Mouse (Mus musculus) hindbrain, embryonic 11.5 days (tissue): ENCODE measurements at regions not wholly inside any gene's neighbourhood (a gene's known extent, or its start where the extent isn't known, plus 50 kb on each side); places are given as distances from the start of the nearest gene placed in this dataset.

ENCODE experiments used
- ATAC-seq: fragments of 200-750 bp; cut with Nextera tagmentation; 2 replicates; pipeline ENCODE4 v1.8.0; 2017; ENCODE audit warnings: mild to moderate bottlenecking, moderate TSS enrichment, moderate library complexity; ENCODE audit not compliant: low FRiP score
- DNase-seq: peaks from one replicate; pipeline ENCODE4 v3.0.0-alpha.2; 2015; ENCODE audit warnings: low spot score
- H3K27ac ChIP-seq: fragments of 300-500 bp; sonication (generic); 2 replicates; pipeline ENCODE4 v1.5.1; 2014; ENCODE audit warnings: mild to moderate bottlenecking, low read depth, low read length
- H3K27me3 ChIP-seq: fragments of 300-500 bp; sonication (generic); 2 replicates; pipeline ENCODE4 v1.6.1; 2014; ENCODE audit warnings: mild to moderate bottlenecking, low read length, moderate library complexity, mixed read lengths; ENCODE audit not compliant: control insufficient read depth, insufficient read depth
- H3K36me3 ChIP-seq: fragments of 300-500 bp; sonication (generic); 2 replicates; pipeline ENCODE4 v1.6.1; 2014; ENCODE audit warnings: mild to moderate bottlenecking, low read length, moderate library complexity, mixed read lengths; ENCODE audit not compliant: control insufficient read depth, insufficient read depth
- H3K4me1 ChIP-seq: fragments of 300-500 bp; sonication (generic); replicated peaks from 2 replicates; pipeline ENCODE4 v1.6.1; 2014; ENCODE audit warnings: low read length, mixed read lengths; ENCODE audit not compliant: control insufficient read depth, insufficient read depth
- H3K4me2 ChIP-seq: fragments of 300-500 bp; sonication (generic); replicated peaks from 2 replicates; pipeline ENCODE4 v1.6.1; 2014; ENCODE audit warnings: mild to moderate bottlenecking, low read depth, low read length
- H3K4me3 ChIP-seq: fragments of 300-500 bp; sonication (generic); 2 replicates; pipeline ENCODE4 v1.5.1; 2014; ENCODE audit warnings: low read depth, low read length
- H3K9ac ChIP-seq: fragments of 300-500 bp; sonication (generic); 2 replicates; pipeline ENCODE4 v1.6.1; 2014; ENCODE audit warnings: low read depth, low read length
- H3K9me3 ChIP-seq: fragments of 300-500 bp; sonication (generic); 2 replicates; pipeline ENCODE4 v1.6.1; 2016; ENCODE audit warnings: low read length; ENCODE audit not compliant: control insufficient read depth
- WGBS: fragments of 180-500 bp; shearing (Covaris S2); extraction: QIAGEN DNeasy Blood & Tissue Kit; methylation state at CpG from one replicate; pipeline ENCODE4 v1.1.7; 2014; 5-methylcytosine and 5-hydroxymethylcytosine counted together

- no peak for DNase-seq
- Histone ChIP-seq H3K36me3 (no peaks in the 10 kb centered on the region), H3K4me3 (no peak overlapping the region), H3K9ac (no peak overlapping the region), H3K27me3 (no peaks in the 10 kb centered on the region), H3K4me2 (no peak overlapping the region), H3K9me3 (no peaks in the 10 kb centered on the region), H3K4me1 (no peaks in the 10 kb centered on the region), H3K27ac (no peak overlapping the region)
- ATAC-seq = no peak
- WGBS = 73% methylated on average over 6 of the region's 6 CpGs
Observed at GRCm38 (mm10) chr9:87649015-87649978, 81.8 kb downstream of the Tbx18 start.

DNA sequence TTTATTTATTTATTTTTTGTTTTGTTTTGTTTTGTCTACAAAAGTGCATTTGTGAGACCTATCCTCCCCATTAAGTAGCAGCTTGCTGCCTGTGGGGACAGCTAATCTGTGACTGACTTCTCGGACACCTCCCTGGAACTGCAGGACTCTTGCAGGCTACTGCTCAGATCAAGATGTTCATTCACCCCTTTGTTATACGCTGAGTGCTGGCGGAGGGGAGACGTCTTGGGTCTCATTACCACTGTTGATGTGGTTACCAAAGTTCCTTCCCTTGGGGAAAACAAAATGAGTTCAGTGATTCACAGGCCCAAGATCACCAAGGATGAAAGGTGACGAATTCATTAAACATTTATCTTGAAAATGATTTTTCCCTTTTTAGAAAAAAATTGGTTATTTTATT lies 82.7 kb downstream of the Tbx18 start:
- Histone ChIP-seq H3K4me3 (no peak overlapping the region), H3K27me3 (no peaks in the 10 kb centered on the region), H3K27ac (no peak overlapping the region), H3K9me3 (no peaks in the 10 kb centered on the region), H3K4me2 (no peak overlapping the region), H3K36me3 (no peaks in the 10 kb centered on the region), H3K9ac (no peak overlapping the region), H3K4me1 (no peaks in the 10 kb centered on the region)
- ATAC-seq (no peak), DNase-seq (no peak)
- WGBS = 50% methylated on average over 5 of the region's 5 CpGs

DNA sequence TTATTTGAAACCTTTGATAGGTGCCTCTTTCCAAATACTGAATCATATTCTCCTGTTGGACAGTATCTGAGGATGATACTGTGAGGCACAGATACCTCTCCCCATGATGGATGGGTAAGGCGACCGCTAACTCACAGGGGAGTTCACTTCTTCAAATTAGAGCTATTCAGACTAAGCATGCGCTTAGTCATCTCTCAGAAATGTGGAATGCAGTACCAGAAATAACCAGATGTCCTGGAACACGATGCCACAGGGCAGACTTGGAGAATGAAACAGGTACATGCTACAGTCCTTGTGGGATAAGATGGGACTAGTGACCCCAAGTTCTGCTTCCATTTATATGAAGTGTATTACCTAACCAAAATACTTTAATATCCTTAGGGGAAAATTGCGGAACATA lies 86.0 kb downstream of the Tbx18 start:
- ATAC-seq = no peak
- no peaks in the 10 kb centered on the region for H3K4me1 ChIP-seq
- no peak for DNase-seq
- H3K36me3 ChIP-seq = no peaks in the 10 kb centered on the region
- 90% methylated on average over 5 of the region's 5 CpGs for WGBS
- no peak overlapping the region for H3K27ac ChIP-seq
- H3K9me3 ChIP-seq = no peaks in the 10 kb centered on the region
- H3K4me2 ChIP-seq = no peak overlapping the region
- no peaks in the 10 kb centered on the region for H3K27me3 ChIP-seq
- H3K9ac ChIP-seq = no peak overlapping the region
- no peak overlapping the region for H3K4me3 ChIP-seq

DNA sequence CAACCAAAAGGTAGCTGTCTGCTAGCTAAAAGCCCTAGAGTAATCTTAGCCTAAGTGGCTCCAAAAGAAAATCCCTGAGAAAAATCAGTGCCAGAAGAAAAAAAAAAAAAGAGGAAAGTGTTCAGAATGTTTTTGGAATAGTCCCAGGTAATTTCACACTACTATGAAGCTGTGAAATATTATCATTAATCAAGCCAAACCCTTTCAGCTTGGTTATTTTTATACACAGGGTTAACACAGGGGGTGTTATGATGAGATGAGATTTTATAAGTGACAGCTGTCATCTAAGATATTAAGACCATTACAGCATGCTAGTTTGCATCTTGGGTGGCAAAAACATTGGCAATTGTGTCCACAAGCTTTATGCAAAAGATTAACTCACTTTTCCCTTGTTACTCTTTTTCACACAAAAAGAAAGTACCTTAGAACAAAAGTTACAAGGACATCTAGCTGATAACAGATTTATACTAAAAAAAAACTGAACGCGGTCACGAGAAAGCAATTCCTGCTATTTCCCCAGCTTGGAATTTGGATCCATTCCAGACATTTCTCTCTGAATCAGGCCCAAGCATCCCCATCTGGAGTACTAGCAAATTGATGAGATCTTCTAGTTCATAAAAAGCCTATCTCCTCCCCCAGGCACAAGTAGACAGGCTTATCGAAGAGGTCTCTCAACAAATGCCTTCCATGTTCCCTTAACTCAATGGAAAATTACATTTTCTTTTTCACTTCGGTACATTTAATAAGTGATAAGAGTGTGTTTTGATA lies 97.0 kb downstream of the Tbx18 start:
- Histone ChIP-seq H3K27me3 (no peaks in the 10 kb centered on the region), H3K36me3 (no peaks in the 10 kb centered on the region), H3K27ac (no peak overlapping the region), H3K9ac (no peak overlapping the region), H3K9me3 (no peaks in the 10 kb centered on the region), H3K4me2 (no peak overlapping the region), H3K4me3 (no peak overlapping the region), H3K4me1 (no peaks in the 10 kb centered on the region)
- no peak for DNase-seq
- WGBS = 87% methylated on average over 5 of the region's 5 CpGs
- no peak for ATAC-seq

GRCm38 (mm10) chr9:87626432-87626831 lies 104.6 kb downstream of the Tbx18 start:
- Histone ChIP-seq H3K4me2 (no peak overlapping the region), H3K4me3 (no peak overlapping the region), H3K36me3 (no peaks in the 10 kb centered on the region), H3K9me3 (no peaks in the 10 kb centered on the region), H3K27ac (no peak overlapping the region), H3K27me3 (no peaks in the 10 kb centered on the region), H3K9ac (no peak overlapping the region), H3K4me1 (no peaks in the 10 kb centered on the region)
- WGBS = 72% methylated on average over 3 of the region's 3 CpGs
- no peak for ATAC-seq
- DNase-seq = no peak

DNA sequence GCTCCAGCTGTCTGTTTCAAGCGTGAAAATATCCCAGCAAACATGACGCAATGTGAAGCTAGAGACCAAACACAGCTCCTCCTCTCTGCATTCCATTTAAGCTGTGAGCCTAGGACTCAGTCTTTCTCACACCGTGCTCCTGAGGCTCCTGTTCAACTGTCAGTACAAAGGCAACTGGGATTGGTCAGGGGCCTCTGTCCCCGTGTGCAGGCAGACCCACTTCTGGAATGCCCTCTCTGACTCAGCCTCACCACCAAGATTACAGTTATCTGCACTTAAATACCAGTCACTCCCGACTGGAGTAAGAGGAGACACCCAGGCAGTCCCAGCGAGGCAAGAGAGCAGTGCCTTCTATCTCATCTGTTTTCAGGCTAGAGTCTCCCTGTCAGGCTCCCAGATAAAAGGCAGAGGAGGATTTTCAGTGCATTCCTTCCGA lies 112.8 kb downstream of the Tbx18 start:
- Histone ChIP-seq H3K9ac (no peak overlapping the region), H3K4me2 (no peak overlapping the region), H3K27ac (no peak overlapping the region), H3K4me1 (no peaks in the 10 kb centered on the region), H3K9me3 (no peaks in the 10 kb centered on the region), H3K27me3 (no peaks in the 10 kb centered on the region), H3K36me3 (no peaks in the 10 kb centered on the region), H3K4me3 (no peak overlapping the region)
- WGBS = 41% methylated on average over 7 of the region's 7 CpGs
- ATAC-seq = peak; percentile 43; the same call in 1 of the 2 replicates
- no peak for DNase-seq

DNA sequence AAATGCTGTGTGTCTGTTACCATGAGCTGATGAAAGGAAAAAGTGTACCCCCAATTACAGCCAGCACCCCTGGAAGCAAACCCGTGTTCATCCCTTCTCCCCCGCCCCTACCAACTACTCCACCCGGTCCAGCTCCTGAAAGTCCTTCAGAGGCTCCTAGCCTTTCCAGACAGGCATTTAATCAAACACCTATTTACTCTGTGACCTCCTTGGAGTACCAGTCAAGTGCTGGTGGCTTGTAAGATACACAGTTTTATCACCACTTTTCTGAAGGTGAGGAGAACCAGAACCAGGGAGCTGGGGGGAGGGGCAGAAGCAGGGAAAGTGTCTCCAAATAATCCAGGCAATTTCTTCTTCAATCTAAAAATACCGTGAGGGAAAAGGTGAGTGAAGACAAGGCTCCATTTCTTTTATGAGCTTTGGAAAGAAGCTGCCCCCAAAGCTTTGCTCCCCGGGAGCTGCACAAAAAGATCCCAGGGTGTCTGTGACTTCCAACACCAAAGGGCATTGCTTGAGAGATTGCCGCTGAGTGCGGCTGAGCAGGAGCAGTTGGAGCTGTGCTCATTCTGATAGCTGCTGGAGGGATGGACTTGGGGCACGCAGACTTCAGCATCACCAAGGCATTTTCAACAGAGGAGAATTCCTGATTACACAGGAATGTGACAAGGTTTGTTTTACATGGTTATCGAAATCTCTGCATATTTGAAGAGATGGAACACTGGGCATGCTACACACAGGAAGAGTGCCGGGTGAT lies 123.0 kb downstream of the Tbx18 start:
- no peak overlapping the region for H3K4me3 ChIP-seq
- no peaks in the 10 kb centered on the region for H3K9me3 ChIP-seq
- no peaks in the 10 kb centered on the region for H3K27me3 ChIP-seq
- no peak for ATAC-seq
- WGBS = 73% methylated on average over 10 of the region's 10 CpGs
- H3K4me2 ChIP-seq = no peak overlapping the region
- no peaks in the 10 kb centered on the region for H3K4me1 ChIP-seq
- H3K36me3 ChIP-seq = no peaks in the 10 kb centered on the region
- no peak overlapping the region for H3K27ac ChIP-seq
- DNase-seq = no peak
- H3K9ac ChIP-seq = no peak overlapping the region

DNA sequence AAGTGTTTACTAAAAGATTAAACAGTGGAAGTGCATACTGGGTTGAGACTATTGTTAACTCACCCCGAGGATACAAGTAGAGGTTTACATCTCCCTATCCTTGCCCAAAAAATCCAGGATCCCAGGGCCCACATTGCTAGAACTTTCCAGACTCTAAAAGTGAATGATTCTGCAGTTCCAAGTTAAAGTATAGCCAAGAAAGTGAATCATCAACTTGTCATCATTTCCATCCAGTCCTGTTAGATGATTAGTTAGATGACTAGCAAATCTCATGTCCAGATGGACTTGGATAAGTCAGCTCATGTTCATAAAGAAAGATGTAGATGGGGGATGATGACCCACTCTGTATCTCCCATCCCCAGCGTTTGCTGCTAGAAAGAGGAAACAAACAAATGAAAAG lies 155.5 kb downstream of the Tbx18 start:
- no peak overlapping the region for H3K4me3 ChIP-seq
- H3K27me3 ChIP-seq = no peaks in the 10 kb centered on the region
- H3K9me3 ChIP-seq = no peaks in the 10 kb centered on the region
- no peaks in the 10 kb centered on the region for H3K36me3 ChIP-seq
- no peak overlapping the region for H3K9ac ChIP-seq
- ATAC-seq = no peak
- 78% methylated on average over 2 of the region's 2 CpGs for WGBS
- H3K4me2 ChIP-seq = no peak overlapping the region
- DNase-seq = no peak
- no peak overlapping the region for H3K27ac ChIP-seq
- H3K4me1 ChIP-seq = no peaks in the 10 kb centered on the region
